Mouse (Mus musculus) CD4-positive, CD25-positive, alpha-beta regulatory T cell, adult 2 months (primary cell): ENCODE measurements around the gene Zfp710.
A peak's percentile ranks its signal among the peaks of the same experiment; 100 is the strongest.

Source experiments
- DNase-seq: peaks from one replicate; pipeline ENCODE4 v3.0.0-alpha.2; 2012; ENCODE audit warnings: low read depth, low spot score

Gene Zfp710

DNA sequence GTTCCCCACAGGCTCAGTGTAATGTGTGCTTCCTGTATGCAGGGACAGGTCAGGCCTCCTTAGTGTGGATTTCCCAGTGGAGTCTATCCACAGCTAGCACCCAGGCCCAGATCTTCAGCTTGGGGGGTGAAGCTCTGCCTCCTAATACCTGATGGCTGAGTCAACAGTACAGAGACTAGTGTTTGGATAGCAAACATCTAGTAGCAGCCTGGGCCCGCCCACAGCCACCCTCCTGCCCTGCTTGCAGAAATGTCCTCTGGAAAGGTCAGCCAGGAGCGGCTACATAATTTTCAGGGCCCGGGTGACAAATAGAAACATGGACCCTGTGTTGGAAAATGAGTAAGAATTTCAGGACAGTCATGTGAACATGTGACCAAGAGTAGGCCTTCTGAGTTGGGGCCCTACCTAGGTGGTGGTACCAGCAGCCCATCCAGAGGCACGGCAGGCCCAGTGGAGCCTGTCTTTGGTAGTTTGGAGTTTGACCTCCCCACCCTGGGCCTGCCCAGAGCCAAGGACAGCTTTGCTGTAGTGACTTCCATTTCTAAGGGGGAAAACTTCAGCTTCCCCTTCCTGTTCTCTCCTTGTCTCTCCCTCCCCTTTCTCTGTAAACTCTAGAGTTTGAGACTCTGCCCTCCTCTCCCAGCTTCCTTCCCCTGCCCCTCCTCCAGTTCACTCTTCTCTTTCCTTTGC is 32.5 kb downstream of the Zfp710 start:
- DNase-seq: no peak

- DNase-seq: no peak
Measured at GRCm38 (mm10) chr7:80057781-80058180, 33.2 kb downstream of the Zfp710 start.

DNA sequence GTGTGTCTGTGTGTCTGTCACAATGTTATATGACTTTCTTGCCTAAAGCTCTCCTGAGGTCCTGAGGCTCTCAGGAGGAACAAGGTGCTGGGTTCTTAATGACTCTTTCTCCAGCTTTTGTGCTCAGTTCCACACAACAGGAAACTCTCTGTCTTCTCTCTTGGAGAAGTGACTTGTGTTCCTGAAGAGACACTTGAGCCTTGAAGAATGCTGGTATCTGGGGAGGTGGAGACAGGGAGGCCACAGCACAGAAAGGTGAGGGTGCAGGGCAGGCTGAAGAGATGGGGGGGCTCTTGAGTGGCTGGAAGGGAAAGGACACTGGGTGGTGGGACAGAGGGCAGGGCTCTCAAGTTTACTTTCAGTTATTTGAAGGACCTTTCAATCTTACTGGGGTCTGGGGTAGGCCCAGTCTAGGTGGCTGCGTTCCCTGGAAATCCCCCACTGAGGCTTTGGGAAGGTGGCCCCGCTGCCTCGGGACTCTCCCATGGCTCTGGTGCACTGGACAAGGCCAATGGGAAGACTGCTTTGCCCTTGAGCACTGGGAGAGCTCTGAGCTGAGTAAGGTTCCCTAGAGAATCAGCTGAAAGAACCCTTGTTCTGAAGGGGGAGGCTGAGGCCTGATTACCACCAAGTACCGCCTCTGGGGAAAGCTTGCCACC is 33.9 kb downstream of the Zfp710 start:
- DNase-seq: no peak

- DNase-seq: no peak
Measured at GRCm38 (mm10) chr7:80059064-80059838, 34.6 kb downstream of the Zfp710 start.

DNA sequence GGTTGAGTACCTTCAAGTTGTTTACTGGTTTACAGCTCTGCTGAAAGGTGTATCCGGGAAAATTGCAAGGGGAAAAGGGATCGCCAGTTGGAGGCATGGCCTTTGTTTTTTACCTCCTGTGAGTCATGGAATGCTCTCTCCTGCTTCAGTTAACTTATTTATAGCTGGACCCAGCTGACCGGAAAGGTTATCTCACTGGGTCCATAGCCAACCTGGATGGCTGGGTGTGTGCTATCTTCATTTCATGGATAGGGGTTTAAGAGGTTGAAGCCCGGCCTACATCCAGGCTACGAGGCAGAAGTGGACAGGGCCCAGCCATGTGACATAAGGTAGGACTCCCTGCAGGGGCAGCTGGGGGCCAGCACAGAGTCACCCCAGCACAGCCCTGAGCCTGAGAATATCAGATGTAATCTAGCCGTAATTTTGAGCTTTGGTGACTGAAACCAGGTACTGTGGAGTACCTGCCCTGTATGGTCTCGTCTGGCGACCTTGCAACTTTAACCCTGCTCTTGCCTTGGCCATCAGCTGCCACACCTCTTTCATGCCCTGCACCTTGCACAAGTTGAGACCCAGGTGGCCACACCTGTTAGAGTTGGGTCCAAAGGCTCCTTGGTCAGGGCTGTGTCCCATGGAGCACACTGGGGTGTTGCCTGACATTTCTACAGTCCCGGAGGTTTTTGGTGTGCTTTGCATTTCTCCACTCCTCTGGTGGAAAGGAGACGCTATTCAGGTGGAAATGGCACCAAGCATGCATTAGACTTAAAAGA is 35.6 kb downstream of the Zfp710 start:
- no peak for DNase-seq

GRCm38 (mm10) chr7:80062083-80062826 is 37.6 kb downstream of the Zfp710 start:
- no peak for DNase-seq

- no peak for DNase-seq
Measured at GRCm38 (mm10) chr7:80063244-80063643, 38.6 kb downstream of the Zfp710 start.

DNA sequence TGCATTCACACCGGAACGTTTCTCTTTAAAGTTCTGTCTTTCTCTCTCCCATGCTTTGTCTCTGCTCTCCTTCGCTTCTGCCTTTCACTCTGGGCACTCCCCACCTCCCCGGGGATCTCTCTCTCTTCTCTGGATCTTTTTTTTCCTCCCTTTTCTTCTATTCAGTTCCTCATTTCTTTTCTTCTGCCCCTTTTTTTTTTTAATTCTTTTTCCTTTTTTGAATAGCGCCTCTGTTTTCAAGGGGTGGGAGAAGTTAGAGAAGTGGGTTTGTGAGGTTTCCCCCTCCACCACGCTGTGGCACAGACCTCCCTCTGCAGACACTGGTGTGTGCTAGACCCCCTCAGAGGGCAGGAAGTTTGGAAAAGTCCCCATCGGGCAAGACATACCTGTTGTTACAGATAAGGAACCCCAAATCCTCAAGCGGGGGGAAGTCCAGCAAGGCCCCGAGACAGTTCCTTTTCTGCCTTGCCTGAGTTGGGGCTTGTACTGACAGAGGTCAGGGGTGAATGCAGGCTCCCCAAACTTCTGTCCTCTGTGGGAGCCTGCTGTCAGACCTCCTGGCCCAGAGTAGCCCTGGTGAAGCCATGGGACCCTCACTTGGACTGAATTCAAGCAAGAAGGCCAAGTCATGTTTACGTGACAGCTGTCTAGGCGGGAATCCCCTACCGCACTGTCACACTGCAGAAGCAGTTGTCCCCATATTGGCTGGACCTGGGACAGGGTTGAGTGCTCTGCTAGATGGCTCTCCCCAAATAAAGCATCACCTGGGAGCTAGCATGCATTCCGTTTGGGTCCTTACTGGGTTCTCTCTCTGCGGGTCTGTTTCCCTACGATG is 39.5 kb downstream of the Zfp710 start:
- DNase-seq: no peak

DNA sequence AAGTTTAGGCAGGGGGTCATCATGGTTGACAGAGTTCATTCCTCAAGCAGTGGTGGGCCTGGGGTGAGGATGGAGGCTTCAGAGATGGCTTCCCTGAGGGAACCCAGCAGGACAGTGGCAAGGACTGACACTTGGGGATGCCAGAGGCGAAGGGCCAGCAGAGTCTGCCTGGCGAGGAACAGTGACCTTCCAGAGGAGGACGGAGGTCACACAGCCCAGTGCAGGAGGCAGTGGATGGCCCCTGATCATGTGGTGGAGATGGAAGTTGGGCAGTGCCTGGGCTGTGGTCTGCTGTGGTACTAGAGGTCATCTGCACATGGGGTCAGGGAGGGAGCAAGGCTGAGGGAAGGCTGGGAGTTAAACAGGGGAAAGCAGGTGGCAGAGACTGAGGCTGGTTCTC is 40.6 kb downstream of the Zfp710 start:
- no peak for DNase-seq

DNA sequence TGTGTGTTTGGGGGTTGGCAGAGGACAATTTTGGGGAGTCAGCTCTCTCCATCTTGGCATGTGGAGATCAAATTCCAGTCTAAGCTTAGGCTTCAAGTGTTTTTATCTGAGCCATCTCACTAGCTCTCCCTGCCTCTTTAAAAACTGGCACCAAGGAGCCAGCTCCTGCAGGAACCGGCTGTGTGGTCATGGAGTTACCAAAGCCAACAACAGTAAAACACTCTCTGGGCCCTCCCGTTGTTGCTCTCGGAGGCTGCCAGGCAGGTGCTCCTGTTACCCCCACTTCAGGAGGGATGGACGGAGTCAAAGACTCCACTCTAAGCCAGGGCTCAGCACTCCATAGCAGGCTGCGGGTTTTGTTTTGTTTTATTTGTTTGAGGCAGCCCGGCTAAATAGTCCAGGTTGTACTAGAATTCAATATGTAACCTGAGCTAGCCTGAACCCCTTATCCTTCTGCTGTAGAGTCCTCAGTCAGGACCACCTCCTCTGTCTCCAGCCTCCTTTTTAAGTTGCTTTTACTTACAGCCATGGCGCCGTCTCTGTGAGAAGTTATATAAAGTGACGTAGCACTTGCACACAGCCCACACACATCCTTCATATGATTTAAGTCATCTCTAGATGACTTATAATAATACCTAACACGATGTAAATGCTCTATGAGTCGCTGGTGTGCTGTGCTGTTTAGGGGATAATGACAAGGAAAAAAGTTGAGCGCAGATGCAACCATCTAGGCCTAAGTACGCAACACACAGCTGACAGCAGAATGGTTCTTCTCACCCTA is 42.3 kb downstream of the Zfp710 start:
- no peak for DNase-seq

GRCm38 (mm10) chr7:80068341-80068740 is 43.7 kb downstream of the Zfp710 start:
- DNase-seq: no peak

GRCm38 (mm10) chr7:80069615-80070327 is 45.2 kb downstream of the Zfp710 start:
- DNase-seq: no peak

DNA sequence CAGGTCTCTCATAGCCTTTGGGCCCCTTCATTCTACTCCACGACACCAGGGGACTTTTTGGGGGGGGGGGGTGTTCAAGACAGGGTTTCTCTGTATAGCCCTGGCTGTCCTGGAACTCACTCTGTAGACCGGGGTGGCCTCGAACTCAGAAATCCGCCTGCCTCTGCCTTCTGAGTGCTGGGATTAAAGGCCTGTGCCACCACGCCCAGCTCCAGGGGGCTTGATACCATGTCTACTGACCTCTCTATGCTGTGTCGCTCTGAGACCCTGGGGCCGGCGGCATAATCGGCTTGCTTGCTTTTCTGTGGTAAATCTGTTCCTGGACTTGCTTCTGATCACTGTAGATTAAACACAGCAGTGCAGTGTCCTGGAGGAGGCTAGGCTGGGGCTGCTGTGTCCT is 46.6 kb downstream of the Zfp710 start:
- DNase-seq: no peak

DNA sequence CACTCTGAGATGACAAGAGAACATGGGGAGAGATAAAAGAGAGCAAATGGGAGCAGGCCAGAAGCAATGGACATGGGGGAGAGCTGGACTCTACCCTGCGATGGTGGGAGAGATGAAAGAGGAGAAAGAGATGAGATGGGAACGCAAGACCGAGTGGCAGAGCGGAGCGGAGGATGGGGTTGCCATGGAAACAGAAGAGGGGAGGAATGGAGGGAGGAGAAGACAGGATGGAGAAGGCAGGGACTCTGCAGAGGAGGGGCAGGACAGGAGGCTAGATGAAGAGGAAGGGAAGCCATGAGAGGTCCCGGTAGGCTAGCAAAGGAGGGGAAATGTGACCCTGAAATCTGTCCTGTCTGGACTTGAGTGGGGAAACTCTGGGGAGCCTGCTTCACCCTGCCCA is 47.7 kb downstream of the Zfp710 start:
- DNase-seq: no peak

DNA sequence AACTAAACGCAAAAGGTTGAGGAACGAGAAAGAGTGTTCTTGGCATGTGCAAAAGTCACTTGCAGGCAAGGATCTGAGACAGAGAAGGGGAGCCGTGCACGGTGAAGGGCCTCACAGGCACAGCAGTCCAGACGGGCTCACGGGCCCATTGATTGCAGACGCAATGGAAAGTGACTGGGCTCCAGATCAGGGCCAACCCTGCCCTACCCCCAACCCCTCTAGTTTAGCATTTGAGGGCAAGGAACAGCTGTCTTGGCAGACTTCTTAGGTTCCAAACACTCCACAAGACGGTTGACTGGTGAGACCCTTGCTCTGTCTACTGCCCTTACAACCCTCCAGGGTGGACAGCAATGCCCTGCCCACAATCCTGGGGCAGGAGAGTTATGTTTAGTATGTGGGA is 48.9 kb downstream of the Zfp710 start:
- DNase-seq: no peak

GRCm38 (mm10) chr7:80074921-80075441 is 50.4 kb downstream of the Zfp710 start:
- peak; percentile 62 for DNase-seq

DNA sequence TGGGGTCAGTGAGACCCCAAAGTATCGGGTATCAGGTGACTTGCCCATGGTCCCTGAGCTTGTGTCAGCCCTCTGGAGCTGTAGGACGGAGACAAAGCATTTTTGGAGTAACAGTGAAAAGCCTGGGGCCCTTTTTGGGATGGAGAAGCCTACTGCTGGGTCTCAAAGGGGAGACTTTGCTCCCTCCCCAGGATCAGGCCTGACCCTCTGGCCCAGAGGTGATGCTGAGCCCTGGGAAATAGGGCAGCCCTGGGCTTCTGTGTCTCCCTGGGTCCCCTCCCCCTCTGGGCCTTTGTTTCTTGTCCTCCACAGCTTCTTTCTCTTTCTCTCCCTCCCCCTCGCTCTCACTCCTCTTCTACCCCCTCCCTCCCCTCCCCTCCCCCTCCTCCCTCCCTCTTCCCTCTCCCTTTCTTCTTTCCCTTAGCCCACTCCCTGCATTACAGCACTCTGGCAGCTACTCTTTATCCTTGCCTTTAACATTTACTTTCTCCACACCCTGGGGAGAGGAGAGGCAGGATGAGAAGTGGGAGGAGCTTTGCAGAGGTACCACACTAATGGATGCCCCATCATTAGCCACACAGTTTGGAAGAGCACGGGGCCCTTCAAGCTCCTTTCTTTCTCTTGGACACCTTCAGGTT is 51.5 kb downstream of the Zfp710 start:
- no peak for DNase-seq
